Mouse (Mus musculus): ENCODE data around the gene Osbpl7.
A peak's percentile ranks its signal among the peaks of the same experiment; 100 is the strongest.

Gene Osbpl7

GRCm38 (mm10) chr11:97050216-97050943 is at the start of gene Osbpl7:
Osbpl7 (plus strand) TSS chr11:97050628.
- DNase-seq (ENCODE audit: low spot score in 2 of 2): peak; percentile 89 to 91

GRCm38 (mm10) chr11:97003170-97003569 is 47.3 kb upstream of the Osbpl7 start:
- DNase-seq (ENCODE audit: low spot score in 2 of 2): no peak

GRCm38 (mm10) chr11:97007093-97007794 is 43.2 kb upstream of the Osbpl7 start:
- no peak for DNase-seq (ENCODE audit: low spot score in 2 of 2)

GRCm38 (mm10) chr11:97009198-97009790 is 41.1 kb upstream of the Osbpl7 start:
- DNase-seq (ENCODE audit: low spot score in 2 of 2): no peak

GRCm38 (mm10) chr11:97013121-97013670 is 37.2 kb upstream of the Osbpl7 start, which contains the start of gene Sp6:
Sp6 (plus strand) TSS chr11:97013394.
- peak; percentile 52 to 61 for DNase-seq (ENCODE audit: low spot score in 2 of 2)

- no peak for DNase-seq (ENCODE audit: low spot score in 2 of 2)
Measured at GRCm38 (mm10) chr11:97017696-97018582, 32.5 kb upstream of the Osbpl7 start.

- no peak for DNase-seq (ENCODE audit: low spot score in 2 of 2)
Measured at GRCm38 (mm10) chr11:97018583-97019344, 31.7 kb upstream of the Osbpl7 start.

- no peak for DNase-seq (ENCODE audit: low spot score in 2 of 2)
Measured at GRCm38 (mm10) chr11:97019345-97019708, 31.1 kb upstream of the Osbpl7 start.

GRCm38 (mm10) chr11:97021121-97021765 is 29.2 kb upstream of the Osbpl7 start:
- DNase-seq (ENCODE audit: low spot score in 2 of 2): no peak

GRCm38 (mm10) chr11:97021873-97022484 is 28.4 kb upstream of the Osbpl7 start:
- DNase-seq (ENCODE audit: low spot score in 2 of 2): peak; percentile 55 to 77

GRCm38 (mm10) chr11:97024977-97025376 is 25.5 kb upstream of the Osbpl7 start:
- DNase-seq (ENCODE audit: low spot score in 2 of 2): no peak

- DNase-seq (ENCODE audit: low spot score in 2 of 2): peak; percentile 81 to 90
Measured at GRCm38 (mm10) chr11:97025721-97026344, 24.6 kb upstream of the Osbpl7 start.

- DNase-seq (ENCODE audit: low spot score in 2 of 2): peak; percentile 64 to 73
Measured at GRCm38 (mm10) chr11:97029686-97030417, 20.6 kb upstream of the Osbpl7 start, which contains the start of gene Scrn2. Scrn2 (plus strand) TSS chr11:97029938.

- no peak for DNase-seq (ENCODE audit: low spot score in 2 of 2)
Measured at GRCm38 (mm10) chr11:97030426-97030825, 20.0 kb upstream of the Osbpl7 start.

- no peak for DNase-seq (ENCODE audit: low spot score in 2 of 2)
Measured at GRCm38 (mm10) chr11:97031977-97032376, 18.5 kb upstream of the Osbpl7 start.

- DNase-seq (ENCODE audit: low spot score in 2 of 2): no peak
Measured at GRCm38 (mm10) chr11:97032499-97032898, 17.9 kb upstream of the Osbpl7 start.

GRCm38 (mm10) chr11:97033781-97034180 is 16.6 kb upstream of the Osbpl7 start:
- DNase-seq (ENCODE audit: low spot score in 2 of 2): no peak

GRCm38 (mm10) chr11:97036141-97036540 is 14.3 kb upstream of the Osbpl7 start:
- no peak for DNase-seq (ENCODE audit: low spot score in 2 of 2)
